Mouse (Mus musculus) stomach, embryonic 15.5 days (tissue): Measurements from ENCODE around the gene Adk. TPM values are rescaled to one million over a fixed set of nuclear protein-coding genes. Genes with fewer than 3 reads are reported as not detected.

Experiments used
- ATAC-seq: fragments of 200-750 bp; cut with Nextera tagmentation; 2 replicates; pipeline ENCODE4 v1.8.0; 2017; ENCODE audit warnings: low read depth, moderate number of reproducible peaks, moderate TSS enrichment; ENCODE audit not compliant: insufficient read depth, low FRiP score
- H3K27ac ChIP-seq: fragments of 300-500 bp; sonication (generic); 2 replicates; pipeline ENCODE4 v1.5.1; 2015; ENCODE audit warnings: mild to moderate bottlenecking, inconsistent platforms
- H3K27me3 ChIP-seq: fragments of 300-500 bp; sonication (generic); replicated peaks from 2 replicates; pipeline ENCODE4 v1.6.1; 2015; ENCODE audit warnings: inconsistent platforms
- H3K36me3 ChIP-seq: fragments of 300-500 bp; sonication (generic); 2 replicates; pipeline ENCODE4 v1.6.1; 2015; ENCODE audit warnings: inconsistent platforms
- H3K4me1 ChIP-seq: fragments of 300-500 bp; sonication (generic); 2 replicates; pipeline ENCODE4 v1.6.1; 2015; ENCODE audit warnings: inconsistent platforms
- H3K4me2 ChIP-seq: fragments of 300-500 bp; sonication (generic); 2 replicates; pipeline ENCODE4 v1.6.1; 2015; ENCODE audit warnings: mild to moderate bottlenecking, inconsistent platforms
- H3K4me3 ChIP-seq: fragments of 300-500 bp; sonication (generic); replicated peaks from 2 replicates; pipeline ENCODE4 v1.5.1; 2015; ENCODE audit warnings: inconsistent platforms
- H3K9ac ChIP-seq: fragments of 300-500 bp; sonication (generic); 2 replicates; pipeline ENCODE4 v1.6.1; 2015; ENCODE audit warnings: inconsistent platforms
- H3K9me3 ChIP-seq: fragments of 300-500 bp; sonication (generic); 2 replicates; pipeline ENCODE4 v1.6.1; 2016; ENCODE audit warnings: inconsistent platforms
- whole genome bisulfite sequencing: fragments of 180-500 bp; shearing (Covaris S2); methylation state at CpG from one replicate; pipeline ENCODE4 v1.1.7; 2015; 5-methylcytosine and 5-hydroxymethylcytosine counted together
- polyA plus RNA-seq: library from polyadenylated mRNA; unstranded; fragments of >200 nt; fragmentation: Nextera tagmentation; extraction: Ambion mirVana; gene quantifications from 2 replicates; pipeline ENCODE4 v1.2.1, GENCODE M21; 2015

Gene Adk
- polyA plus RNA-seq, 1 experiment from 2014 or later: 167 TPM

GRCm38 (mm10) chr14:21127215-21127614, 74.8 kb downstream of the Adk start:
- Histone ChIP-seq H3K9me3 (no peaks in the 10 kb centered on the region), H3K36me3 (no peaks in the 10 kb centered on the region), H3K9ac (no peak overlapping the region), H3K27ac (no peak overlapping the region), H3K4me2 (no peak overlapping the region), H3K4me3 (no peak overlapping the region), H3K4me1 (no peaks in the 10 kb centered on the region), H3K27me3 (no peaks in the 10 kb centered on the region)
- peak; percentile 56; the same call in 1 of the 2 replicates for ATAC-seq
- 75% methylated on average over 6 of the region's 6 CpGs for WGBS

DNA sequence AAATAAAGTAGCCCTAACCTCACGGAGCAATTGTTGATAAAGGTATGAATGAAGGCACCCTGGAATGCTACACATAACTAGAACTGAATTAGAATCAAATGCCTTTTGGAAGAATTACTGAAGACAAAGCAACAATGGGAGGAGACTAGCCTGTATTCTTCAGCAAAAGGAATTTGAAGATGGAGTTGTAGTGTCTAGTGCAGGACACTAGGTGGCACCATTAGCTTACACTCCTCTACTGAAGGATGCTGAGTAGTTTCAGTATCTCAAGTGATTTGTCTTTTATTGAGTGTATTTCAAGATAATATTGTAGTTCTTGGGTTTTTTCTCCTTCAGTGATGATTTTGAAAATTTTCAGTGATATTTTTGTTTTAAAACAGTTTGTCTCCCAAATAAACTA, 84.5 kb downstream of the Adk start:
- no peak overlapping the region for H3K4me3 ChIP-seq
- no peak for ATAC-seq
- 40% methylated on average over 1 of the region's 1 CpGs for WGBS

GRCm38 (mm10) chr14:21142603-21143002, 90.2 kb downstream of the Adk start:
- no peaks in the 10 kb centered on the region for H3K36me3 ChIP-seq
- H3K27me3 ChIP-seq: no peaks in the 10 kb centered on the region
- no peaks in the 10 kb centered on the region for H3K9me3 ChIP-seq
- H3K9ac ChIP-seq: no peak overlapping the region
- H3K27ac ChIP-seq: no peak overlapping the region
- no peaks in the 10 kb centered on the region for H3K4me1 ChIP-seq
- 76% methylated on average over 1 of the region's 1 CpGs for WGBS
- H3K4me2 ChIP-seq: no peak overlapping the region
- H3K4me3 ChIP-seq: no peak overlapping the region
- ATAC-seq: no peak

More for the DNA sequence above, 84.5 kb downstream of the Adk start:
- Histone ChIP-seq H3K9ac (no peak overlapping the region), H3K9me3 (no peaks in the 10 kb centered on the region), H3K27ac (no peak overlapping the region), H3K36me3 (no peaks in the 10 kb centered on the region), H3K27me3 (no peaks in the 10 kb centered on the region), H3K4me1 (no peaks in the 10 kb centered on the region), H3K4me2 (no peak overlapping the region)

DNA sequence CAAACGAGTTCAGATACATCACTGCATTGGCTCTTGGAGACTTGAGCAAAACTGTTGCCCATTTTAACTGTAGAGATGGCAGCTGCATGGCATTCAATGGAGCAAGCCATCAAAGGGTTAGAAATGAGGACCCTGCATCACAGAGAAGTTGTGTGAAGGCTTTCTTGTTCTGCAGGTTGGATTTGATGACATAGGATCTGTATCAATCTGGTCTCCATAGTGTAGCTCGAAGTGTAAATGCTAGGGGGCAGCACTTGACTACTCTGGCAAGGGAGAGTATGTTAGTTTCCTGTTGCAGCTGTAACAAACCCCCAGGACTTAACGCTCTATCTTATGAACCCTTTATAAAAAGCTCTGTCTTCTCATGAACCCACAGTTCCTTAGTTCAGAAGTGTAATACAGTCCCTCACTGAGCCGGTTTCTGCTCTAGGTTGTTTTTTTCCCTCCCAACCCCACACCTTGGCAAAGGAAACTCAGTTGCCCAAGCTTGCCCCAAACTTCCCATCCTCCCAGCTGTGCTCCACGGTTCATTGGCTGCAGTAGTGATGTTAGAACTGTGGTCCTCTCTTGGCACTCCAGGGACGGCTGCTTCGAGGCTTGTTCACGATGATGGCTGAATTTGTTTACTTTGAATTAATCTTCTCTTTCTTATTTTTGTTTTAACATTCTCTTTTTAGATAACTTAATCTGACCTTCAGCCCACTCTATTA, 91.2 kb downstream of the Adk start:
- no peaks in the 10 kb centered on the region for H3K36me3 ChIP-seq
- H3K9me3 ChIP-seq: no peaks in the 10 kb centered on the region
- no peak overlapping the region for H3K9ac ChIP-seq
- no peak overlapping the region for H3K27ac ChIP-seq
- H3K27me3 ChIP-seq: no peaks in the 10 kb centered on the region
- 61% methylated on average over 8 of the region's 8 CpGs for WGBS
- no peak for ATAC-seq
- H3K4me2 ChIP-seq: no peak overlapping the region
- no peak overlapping the region for H3K4me3 ChIP-seq
- no peaks in the 10 kb centered on the region for H3K4me1 ChIP-seq

GRCm38 (mm10) chr14:21147171-21147570, 94.8 kb downstream of the Adk start:
- no peaks in the 10 kb centered on the region for H3K27me3 ChIP-seq
- no peak overlapping the region for H3K27ac ChIP-seq
- ATAC-seq: no peak
- no peak overlapping the region for H3K4me3 ChIP-seq
- no peaks in the 10 kb centered on the region for H3K36me3 ChIP-seq
- WGBS: 87% methylated on average over 1 of the region's 1 CpGs
- no peaks in the 10 kb centered on the region for H3K9me3 ChIP-seq
- no peak overlapping the region for H3K9ac ChIP-seq
- no peaks in the 10 kb centered on the region for H3K4me1 ChIP-seq
- no peak overlapping the region for H3K4me2 ChIP-seq

DNA sequence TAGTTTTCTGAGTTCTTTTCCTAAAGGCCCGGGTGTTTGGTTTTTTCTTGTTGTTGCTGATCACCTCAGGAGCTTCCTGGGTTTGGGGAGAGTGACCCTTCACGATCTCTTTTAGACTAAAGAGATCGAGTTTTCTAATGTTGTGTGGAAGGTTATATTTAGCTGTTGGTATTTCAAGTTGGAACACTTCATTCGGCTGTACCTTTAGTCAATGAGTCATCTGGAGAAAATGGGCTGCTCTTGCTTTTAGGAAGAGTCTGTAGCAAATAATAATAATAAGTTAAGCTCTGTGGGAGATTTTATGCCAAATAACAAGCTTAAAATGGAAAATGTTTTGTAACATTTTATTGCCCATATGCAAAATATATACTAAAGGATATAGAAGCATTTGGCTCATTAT, 97.9 kb downstream of the Adk start:
- H3K36me3 ChIP-seq: no peaks in the 10 kb centered on the region
- no peak overlapping the region for H3K9ac ChIP-seq
- H3K27me3 ChIP-seq: no peaks in the 10 kb centered on the region
- H3K4me2 ChIP-seq: no peak overlapping the region
- no peak for ATAC-seq
- H3K27ac ChIP-seq: no peak overlapping the region
- H3K4me3 ChIP-seq: no peak overlapping the region
- no peaks in the 10 kb centered on the region for H3K9me3 ChIP-seq
- no peaks in the 10 kb centered on the region; the same call in 1 of the 2 replicates for H3K4me1 ChIP-seq
- WGBS: 71% methylated on average over 4 of the region's 4 CpGs

DNA sequence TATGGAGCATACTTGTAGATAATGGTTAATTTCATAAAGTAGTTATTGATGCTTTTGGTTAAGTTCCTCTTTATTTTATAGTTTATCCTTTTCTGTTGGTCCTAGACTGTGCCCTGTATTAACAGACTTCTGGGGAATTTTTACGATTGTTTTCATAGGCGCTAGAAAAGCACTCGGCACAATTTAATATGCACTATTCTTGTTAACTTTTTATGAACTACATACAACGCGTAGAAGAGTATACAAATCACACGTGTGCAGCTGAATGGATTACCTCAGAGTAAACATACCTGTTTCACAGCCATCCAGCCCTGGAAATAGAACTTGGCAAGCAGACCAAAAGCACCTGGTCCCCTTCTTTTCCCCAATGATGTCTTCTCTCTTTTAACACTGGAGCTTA, 99.7 kb downstream of the Adk start:
- Histone ChIP-seq H3K27me3 (no peaks in the 10 kb centered on the region), H3K4me1 (no peaks in the 10 kb centered on the region; the same call in 1 of the 2 replicates), H3K9ac (no peak overlapping the region), H3K4me3 (no peak overlapping the region), H3K27ac (no peak overlapping the region), H3K4me2 (no peak overlapping the region), H3K36me3 (no peaks in the 10 kb centered on the region), H3K9me3 (no peaks in the 10 kb centered on the region)
- 39% methylated on average over 6 of the region's 6 CpGs for WGBS
- no peak for ATAC-seq

DNA sequence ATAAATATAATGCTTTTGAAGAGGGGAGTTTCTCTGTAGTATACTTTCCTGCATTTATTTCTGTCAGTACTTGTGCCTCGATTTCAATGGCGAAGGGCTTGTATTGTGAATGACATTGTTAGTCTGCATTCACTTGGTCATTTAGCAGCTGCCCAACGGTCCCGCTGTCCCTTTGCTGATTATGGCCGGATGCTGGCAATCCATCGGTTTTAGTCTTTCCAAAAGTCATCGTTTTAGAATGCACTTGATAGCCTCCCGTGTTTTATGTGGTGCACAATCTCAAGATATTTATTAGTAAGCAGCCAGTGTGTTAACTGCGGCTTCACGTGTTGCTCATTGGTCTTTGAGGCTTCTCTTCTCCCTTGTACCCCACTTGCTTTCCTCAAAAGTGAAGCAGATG, 113.3 kb downstream of the Adk start:
- 88% methylated on average over 10 of the region's 10 CpGs for WGBS
- no peaks in the 10 kb centered on the region for H3K9me3 ChIP-seq

GRCm38 (mm10) chr14:21166114-21166513, 113.7 kb downstream of the Adk start:
- Histone ChIP-seq H3K27me3 (no peaks in the 10 kb centered on the region), H3K4me2 (no peak overlapping the region), H3K36me3 (no peaks in the 10 kb centered on the region), H3K9me3 (no peaks in the 10 kb centered on the region), H3K4me1 (no peaks in the 10 kb centered on the region), H3K4me3 (no peak overlapping the region), H3K9ac (no peak overlapping the region), H3K27ac (no peak overlapping the region)
- WGBS: 97% methylated on average over 3 of the region's 3 CpGs
- ATAC-seq: no peak

More for the DNA sequence above, 113.3 kb downstream of the Adk start:
- no peak overlapping the region for H3K9ac ChIP-seq
- ATAC-seq: no peak
- no peaks in the 10 kb centered on the region for H3K4me1 ChIP-seq
- no peaks in the 10 kb centered on the region for H3K27me3 ChIP-seq
- H3K36me3 ChIP-seq: no peaks in the 10 kb centered on the region
- no peak overlapping the region for H3K27ac ChIP-seq
- no peak overlapping the region for H3K4me2 ChIP-seq
- no peak overlapping the region for H3K4me3 ChIP-seq

DNA sequence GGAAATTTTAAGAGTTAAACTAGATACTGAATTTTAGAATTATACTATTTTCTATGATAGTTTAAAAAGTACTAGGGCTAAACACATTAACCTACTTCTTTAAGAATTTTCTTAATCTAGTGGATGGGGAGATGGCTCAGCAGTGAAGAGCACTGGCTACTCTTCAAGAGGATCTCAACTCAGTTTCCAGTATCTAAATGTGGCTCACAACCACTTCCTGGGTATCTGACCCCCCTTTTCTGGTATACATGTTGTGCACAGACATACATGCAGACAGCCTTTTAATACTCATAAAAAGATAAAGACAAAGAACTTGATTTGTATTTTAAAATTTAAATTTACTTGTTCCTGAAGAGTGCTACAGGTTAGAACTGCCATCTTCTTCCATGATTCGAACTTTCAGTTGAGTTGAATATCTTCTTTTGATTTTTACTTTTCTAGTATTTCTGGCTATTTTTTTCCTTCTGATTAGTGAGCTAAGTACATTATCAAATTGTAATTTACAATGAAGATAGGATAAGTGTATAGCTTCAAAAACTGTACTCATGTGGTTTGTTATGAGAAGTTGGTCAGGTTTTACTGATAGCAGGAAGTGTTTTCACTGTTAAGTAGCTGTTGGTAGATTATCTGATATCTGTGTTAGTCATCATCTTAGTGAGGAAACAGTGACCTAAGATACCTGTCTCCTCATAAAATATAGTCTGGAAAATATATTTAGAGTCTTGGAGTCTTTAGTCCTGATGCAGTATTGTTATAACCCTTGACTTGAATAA, 121.8 kb downstream of the Adk start:
- Histone ChIP-seq H3K36me3 (no peaks in the 10 kb centered on the region), H3K27ac (no peak overlapping the region), H3K9ac (no peak overlapping the region), H3K9me3 (no peaks in the 10 kb centered on the region), H3K4me3 (no peak overlapping the region), H3K27me3 (no peaks in the 10 kb centered on the region), H3K4me1 (no peaks in the 10 kb centered on the region), H3K4me2 (no peak overlapping the region)
- 97% methylated on average over 1 of the region's 1 CpGs for WGBS
- no peak for ATAC-seq

- H3K9me3 ChIP-seq: no peaks in the 10 kb centered on the region
- H3K27ac ChIP-seq: no peak overlapping the region
- H3K4me3 ChIP-seq: no peak overlapping the region
- no peak overlapping the region for H3K4me2 ChIP-seq
- ATAC-seq: no peak
- H3K4me1 ChIP-seq: no peaks in the 10 kb centered on the region
- no peaks in the 10 kb centered on the region for H3K27me3 ChIP-seq
- no peaks in the 10 kb centered on the region for H3K36me3 ChIP-seq
- no peak overlapping the region for H3K9ac ChIP-seq
- 90% methylated on average over 2 of the region's 2 CpGs for WGBS
Measured at GRCm38 (mm10) chr14:21174804-21175203, 122.4 kb downstream of the Adk start.

GRCm38 (mm10) chr14:21177781-21178180, 125.4 kb downstream of the Adk start:
- Histone ChIP-seq H3K4me2 (no peak overlapping the region), H3K27ac (no peak overlapping the region), H3K4me3 (no peak overlapping the region), H3K36me3 (no peaks in the 10 kb centered on the region), H3K27me3 (no peaks in the 10 kb centered on the region), H3K9me3 (no peaks in the 10 kb centered on the region), H3K4me1 (no peaks in the 10 kb centered on the region), H3K9ac (no peak overlapping the region)
- no peak for ATAC-seq
- 59% methylated on average over 2 of the region's 2 CpGs for WGBS
